Mouse (Mus musculus): ENCODE measurements around the gene Smchd1. TPM values are rescaled to one million over a fixed set of nuclear protein-coding genes. Genes with fewer than 3 reads are reported as not detected.

Smchd1 gene
- total and polyA plus RNA-seq, 2 experiments from 2014 or later = 33.9 to 42.2 TPM

GRCm38 (mm10) chr17:71294570-71294969 is 180.6 kb downstream of the Smchd1 start:
- TF ChIP-seq CTCF (IDR thresholded peaks at IDR 0.05; ENCODE audit: low read depth) = no peak
- DNase-seq (ENCODE audit: low spot score) = no peak
- ATAC-seq = no peak
- H3K27ac ChIP-seq = no peak overlapping the region
- H3K4me3 ChIP-seq (ENCODE audit: low read length) = no peak overlapping the region
- 70% methylated on average over 3 of the region's 3 CpGs for WGBS
- no peaks in the 10 kb centered on the region for H3K36me3 ChIP-seq (ENCODE audit: insufficient read depth, low read length)
- no peaks in the 10 kb centered on the region for H3K27me3 ChIP-seq (ENCODE audit: insufficient read depth, low read length)
- H3K4me1 ChIP-seq (ENCODE audit: insufficient read depth, low read length) = no peaks in the 10 kb centered on the region
- no peak overlapping the region for H3K4me2 ChIP-seq (ENCODE audit: low read depth, low read length)
- H3K9ac ChIP-seq (replicated peaks; ENCODE audit: low read length) = no peak overlapping the region
- no peaks in the 10 kb centered on the region for H3K9me3 ChIP-seq (ENCODE audit: low read length)

Other genes starting within 250 kb of the Smchd1 start
- gene Emilin2, start 163.4 kb downstream of the Smchd1 start, total RNA-seq (2014; rRNA removed) = 4.4 and 10.5 TPM in 2 replicates
- 1.6 and 2.0 TPM in 2 replicates for gene Emilin2, start 163.4 kb downstream of the Smchd1 start, polyA plus RNA-seq (2015; fragmentation: Nextera tagmentation; extraction: Ambion mirVana)
- 0.36 and 2.1 TPM in 2 replicates for gene Gm4707, start 15.4 kb downstream of the Smchd1 start, total RNA-seq (2014; rRNA removed)
- 3.1 and 3.8 TPM in 2 replicates for gene Gm4707, start 15.4 kb downstream of the Smchd1 start, polyA plus RNA-seq (2015; fragmentation: Nextera tagmentation; extraction: Ambion mirVana)
- 3.6 and 3.8 TPM in 2 replicates for gene Ndc80, start 51.5 kb upstream of the Smchd1 start, total RNA-seq (2014; rRNA removed)
- gene Ndc80, start 51.5 kb upstream of the Smchd1 start, polyA plus RNA-seq (2015; fragmentation: Nextera tagmentation; extraction: Ambion mirVana) = 6.8 and 9.7 TPM in 2 replicates
- 0.47 and 0.75 TPM in 2 replicates for gene Spdya, start 76.7 kb upstream of the Smchd1 start, total RNA-seq (2014; rRNA removed)
- 2.4 and 2.8 TPM in 2 replicates for gene Spdya, start 76.7 kb upstream of the Smchd1 start, polyA plus RNA-seq (2015; fragmentation: Nextera tagmentation; extraction: Ambion mirVana)
- gene Wdr43, start 140.6 kb upstream of the Smchd1 start, total RNA-seq (2014; rRNA removed) = 19.4 and 80.8 TPM in 2 replicates
- gene Wdr43, start 140.6 kb upstream of the Smchd1 start, polyA plus RNA-seq (2015; fragmentation: Nextera tagmentation; extraction: Ambion mirVana) = 33.6 and 36.0 TPM in 2 replicates
- gene Togaram2, start 197.9 kb upstream of the Smchd1 start, total RNA-seq (2014; rRNA removed) = 1.0 and 6.3 TPM in 2 replicates
- gene Togaram2, start 197.9 kb upstream of the Smchd1 start, polyA plus RNA-seq (2015; fragmentation: Nextera tagmentation; extraction: Ambion mirVana) = 0.88 and 1.2 TPM in 2 replicates